Mouse (Mus musculus): ENCODE results near the gene Mtmr10.

Gene Mtmr10

DNA sequence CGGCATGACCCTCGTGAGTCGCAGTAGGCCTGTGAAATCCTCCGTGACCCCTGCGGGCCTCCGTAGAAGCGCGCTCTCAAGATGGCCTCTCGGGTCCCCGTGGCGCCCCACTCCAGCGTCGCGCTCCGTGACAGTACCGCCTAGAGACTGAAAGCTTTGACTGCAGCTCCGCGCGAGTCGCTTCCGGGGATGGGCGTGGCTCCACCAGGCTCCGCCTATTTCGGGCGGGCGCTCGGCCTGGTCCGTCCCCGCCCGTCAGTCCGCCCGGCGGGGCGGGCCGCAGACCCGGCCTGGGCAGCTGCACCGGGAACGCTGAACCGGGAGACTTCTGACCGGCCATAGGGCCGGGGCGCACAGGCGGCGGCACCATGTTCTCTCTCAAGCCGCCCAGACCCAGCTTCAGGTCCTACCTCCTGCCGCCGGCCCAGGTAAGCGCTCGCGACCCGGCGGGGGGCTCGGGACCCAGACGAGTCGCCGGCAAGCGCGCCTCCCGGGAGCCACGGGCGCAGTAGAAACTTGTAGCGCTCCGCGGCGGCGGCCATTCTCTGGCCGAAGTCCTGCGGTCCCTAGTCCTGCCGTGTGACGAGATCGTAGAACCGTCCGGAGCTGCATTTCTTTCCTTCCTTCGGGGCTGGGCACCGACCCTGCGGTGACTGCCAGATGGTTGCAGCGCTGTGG lies at the start of gene Mtmr10:
Mtmr10 (plus strand) TSS at position 240 of the 678 bp plus-strand sequence.
- in situ Hi-C loops (cut with MboI, MseI): no loop called here

- in situ Hi-C loops (cut with MboI, MseI): no loop called here
These were observed 49.7 kb upstream of the Mtmr10 start for GRCm38 (mm10) chr7:64237747-64238146.

DNA sequence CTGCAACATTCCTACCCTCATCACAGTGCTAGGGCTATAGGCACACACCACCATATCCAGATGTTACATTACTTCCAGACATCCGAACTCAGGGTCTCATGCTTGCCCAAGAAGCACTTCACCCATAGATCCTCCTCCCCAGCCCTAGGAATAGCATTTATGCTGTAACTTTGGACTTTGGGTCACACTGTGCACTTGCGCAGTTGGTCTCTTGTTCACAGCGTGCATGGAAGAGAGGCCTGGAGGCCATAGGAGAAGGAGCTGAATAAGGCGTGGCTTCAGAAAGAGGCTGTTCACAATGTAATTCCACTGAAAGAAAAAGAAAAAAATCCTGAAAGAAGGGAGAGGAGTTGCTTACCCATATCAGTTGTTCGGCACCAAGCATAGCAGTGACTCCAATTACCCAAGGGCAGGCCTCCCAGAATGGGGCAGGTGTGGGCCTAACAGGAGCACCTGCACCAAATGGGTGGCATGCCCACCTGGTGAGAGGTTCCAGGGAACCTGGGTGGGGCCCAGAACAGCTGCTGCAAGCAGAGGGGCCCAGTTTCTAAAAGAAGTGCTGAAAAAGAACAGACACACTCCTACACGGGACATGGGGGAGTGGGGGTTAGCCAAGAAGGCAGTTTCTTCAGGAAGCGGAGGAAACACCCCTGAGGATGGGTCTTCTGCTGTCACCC lies 48.9 kb upstream of the Mtmr10 start:
- in situ Hi-C loops (cut with MboI, MseI): no loop called here

DNA sequence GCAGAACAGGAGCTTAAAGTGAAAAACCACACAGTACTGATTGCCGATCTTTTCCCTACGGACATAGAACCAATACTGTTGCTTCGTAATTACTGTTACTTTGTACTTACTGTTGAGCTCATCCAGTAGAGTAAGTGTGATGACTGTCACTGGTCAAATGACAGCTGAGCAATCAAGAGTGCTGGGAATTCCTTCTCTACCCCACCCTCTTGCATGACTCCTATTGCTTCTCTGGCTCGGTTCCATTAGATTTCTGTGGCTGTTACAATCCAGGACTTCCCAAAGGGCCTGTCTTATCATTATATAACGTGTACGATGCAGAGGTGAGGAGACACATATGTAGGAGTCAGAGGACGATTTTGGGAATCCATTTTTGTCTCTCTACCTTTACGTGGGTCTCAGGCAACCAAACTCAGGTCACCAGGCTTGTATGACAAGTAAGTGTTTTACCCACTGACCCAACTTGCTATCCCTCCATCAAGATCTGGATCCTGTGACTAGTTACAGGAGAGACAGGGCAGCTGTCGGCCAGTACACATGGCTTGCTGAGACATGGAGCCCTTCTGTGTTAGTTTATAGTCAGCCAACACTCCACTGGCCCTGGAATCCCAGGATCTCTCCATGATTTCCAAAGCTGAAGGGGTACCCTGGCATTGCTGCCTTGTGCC lies 48.2 kb upstream of the Mtmr10 start:
- in situ Hi-C loops (cut with MboI, MseI): no loop called here

DNA sequence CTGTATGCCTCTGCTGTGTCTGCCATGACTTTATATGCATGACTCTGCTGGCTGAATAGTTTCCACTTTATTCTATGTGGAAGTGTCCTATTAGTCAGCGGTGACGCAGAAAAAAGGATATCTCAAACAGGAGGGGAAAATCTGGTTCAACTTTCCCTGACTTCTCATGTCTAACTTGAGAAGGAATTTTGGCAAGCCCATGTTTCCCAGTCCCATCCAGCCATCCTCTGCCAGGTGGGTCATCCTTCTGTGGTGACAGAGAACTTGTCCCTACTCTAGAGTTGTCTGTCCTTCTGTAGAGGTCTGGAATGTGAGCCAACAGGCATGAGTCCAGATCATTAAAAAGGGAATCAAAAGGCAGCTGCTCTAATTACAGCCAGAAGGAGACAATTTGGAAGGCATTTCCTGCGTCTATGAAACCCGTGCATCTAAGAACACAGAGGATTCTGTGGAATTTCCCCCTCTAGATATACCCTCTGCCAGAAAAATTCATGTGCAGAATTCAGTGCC lies 47.6 kb upstream of the Mtmr10 start:
- in situ Hi-C loops (cut with MboI, MseI): no loop called here

DNA sequence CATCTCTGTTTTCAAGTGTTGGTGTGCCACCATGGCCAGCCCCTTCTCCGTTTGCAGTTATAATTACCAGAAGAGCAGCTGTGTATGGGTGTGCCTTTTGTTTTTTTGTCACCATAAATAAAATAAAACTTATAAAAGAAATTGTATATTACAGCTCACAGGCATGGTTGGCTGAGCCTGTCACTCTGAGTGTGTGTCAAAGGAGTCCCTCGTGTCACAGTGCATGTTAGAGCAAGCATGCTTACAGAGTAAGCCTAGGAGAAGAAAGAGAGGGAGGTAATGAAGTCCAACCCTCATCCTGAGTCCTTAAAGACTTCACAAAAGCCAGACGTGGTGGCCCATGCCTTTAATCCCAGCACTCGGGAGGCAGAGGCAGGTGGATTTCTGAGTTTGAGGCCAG lies 45.0 kb upstream of the Mtmr10 start:
- in situ Hi-C loops (cut with MboI, MseI): no loop called here

- in situ Hi-C loops (cut with MboI, MseI): no loop called here
These were observed 43.1 kb upstream of the Mtmr10 start for GRCm38 (mm10) chr7:64244371-64244770.

- in situ Hi-C loops (cut with MboI, MseI): no loop called here
These were observed 40.7 kb upstream of the Mtmr10 start for GRCm38 (mm10) chr7:64246713-64247112.

- in situ Hi-C loops (cut with MboI, MseI): no loop called here
These were observed 39.1 kb upstream of the Mtmr10 start for GRCm38 (mm10) chr7:64248352-64248751.

DNA sequence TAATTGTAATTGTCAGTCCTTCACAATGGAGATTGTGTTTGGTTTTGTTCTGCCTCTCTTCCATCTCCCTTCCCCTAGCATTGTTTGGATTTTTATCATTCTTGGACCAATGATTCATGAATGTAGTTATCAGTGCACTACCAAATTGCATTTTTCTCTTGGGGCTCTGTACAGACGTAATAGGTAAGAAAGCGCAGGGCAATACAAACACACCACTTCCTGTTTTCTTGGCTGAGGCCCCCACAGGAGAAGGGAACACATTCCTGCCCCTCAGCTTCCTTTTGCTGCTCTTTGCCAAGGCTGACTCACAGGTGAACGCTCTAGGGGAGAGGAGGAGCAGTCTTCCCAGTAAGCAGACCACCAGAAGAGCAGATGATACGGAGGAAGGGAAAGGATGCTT lies 37.7 kb upstream of the Mtmr10 start:
- in situ Hi-C loops (cut with MboI, MseI): no loop called here

DNA sequence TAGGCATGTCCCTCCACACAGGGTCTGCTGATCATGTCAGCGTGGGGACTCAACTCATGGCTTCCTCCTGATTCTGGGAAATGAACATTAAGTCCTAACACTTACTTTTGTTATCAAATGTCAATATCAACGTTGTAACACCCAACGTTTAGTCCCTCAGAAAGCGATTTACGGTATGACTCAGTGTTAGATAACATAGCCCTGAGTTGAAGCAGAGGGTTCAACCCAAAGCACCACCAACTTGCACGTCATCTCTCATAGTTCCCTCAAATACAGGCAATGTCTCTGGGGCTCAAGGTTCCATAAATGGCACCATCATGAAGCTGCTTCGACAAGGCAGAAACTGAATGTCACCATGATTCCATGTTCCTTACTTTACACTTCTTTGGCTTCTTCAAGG lies 37.0 kb upstream of the Mtmr10 start:
- in situ Hi-C loops (cut with MboI, MseI): no loop called here

GRCm38 (mm10) chr7:64253736-64254135 lies 33.7 kb upstream of the Mtmr10 start:
- in situ Hi-C loops (cut with MboI, MseI): no loop called here

- in situ Hi-C loops (cut with MboI, MseI): no loop called here
These were observed 21.8 kb upstream of the Mtmr10 start for GRCm38 (mm10) chr7:64265502-64266279.

DNA sequence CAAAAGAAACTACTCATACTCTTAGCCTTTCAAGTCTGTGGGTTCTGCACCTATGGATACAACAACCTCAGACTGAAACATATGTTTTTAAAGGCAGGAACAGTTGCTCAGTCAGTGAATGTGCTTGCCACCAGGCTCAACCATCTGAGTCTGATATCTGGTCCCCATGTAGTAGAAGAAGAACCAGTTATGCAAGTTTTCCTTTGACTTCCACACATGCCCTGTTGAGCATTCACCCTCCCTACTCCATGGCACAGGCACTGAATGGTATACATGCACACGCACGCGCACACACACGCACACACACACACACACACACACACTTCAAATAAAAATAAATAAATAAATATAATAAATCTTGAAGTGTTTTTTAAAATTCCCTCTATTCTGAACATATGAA lies 20.9 kb upstream of the Mtmr10 start:
- in situ Hi-C loops (cut with MboI, MseI): no loop called here

GRCm38 (mm10) chr7:64271926-64272325 lies 15.5 kb upstream of the Mtmr10 start:
- in situ Hi-C loops (cut with MboI, MseI): no loop called here

- in situ Hi-C loops (cut with MboI, MseI): no loop called here
These were observed 11.9 kb upstream of the Mtmr10 start for GRCm38 (mm10) chr7:64275518-64275917.

DNA sequence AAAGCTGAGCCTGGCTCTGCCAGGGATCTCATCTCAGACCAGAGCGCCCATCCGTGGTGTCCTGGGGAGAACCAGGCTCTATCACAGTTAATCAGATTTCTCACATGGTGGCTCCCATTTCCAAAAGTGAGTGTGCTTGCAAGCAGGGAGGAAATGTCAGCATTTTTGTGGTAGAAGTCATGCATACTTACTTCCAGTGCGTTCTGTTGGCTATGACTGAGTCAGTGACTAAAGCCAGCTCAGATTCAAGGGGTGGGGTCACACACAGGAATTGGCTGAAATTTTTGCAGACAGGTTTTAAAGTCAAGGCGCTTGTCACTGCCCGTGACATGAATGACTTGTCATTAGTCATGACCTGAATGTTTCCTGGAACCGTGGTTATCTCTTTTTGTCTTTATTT lies 10.5 kb upstream of the Mtmr10 start:
- in situ Hi-C loops (cut with MboI, MseI): no loop called here

DNA sequence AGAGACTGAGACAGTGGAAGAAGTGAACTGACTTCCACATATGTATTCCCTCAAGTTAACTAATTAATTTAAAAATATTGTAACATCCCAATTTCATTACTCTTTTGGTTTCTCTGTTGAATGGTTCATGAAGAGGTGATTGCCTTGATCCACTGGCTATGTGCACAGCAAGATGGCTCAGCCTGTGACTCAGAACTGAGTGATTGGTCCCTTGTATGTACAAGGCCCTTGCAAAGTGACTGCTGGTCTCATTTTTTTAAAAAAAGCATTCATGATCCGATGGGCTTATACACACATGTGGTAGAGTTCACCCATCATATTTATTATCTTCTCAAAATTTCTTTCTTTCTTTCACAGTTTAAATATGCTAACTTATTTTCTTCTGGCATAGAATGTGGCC lies 8.9 kb upstream of the Mtmr10 start:
- in situ Hi-C loops (cut with MboI, MseI): no loop called here

GRCm38 (mm10) chr7:64279548-64279947 lies 7.9 kb upstream of the Mtmr10 start:
- in situ Hi-C loops (cut with MboI, MseI): no loop called here

DNA sequence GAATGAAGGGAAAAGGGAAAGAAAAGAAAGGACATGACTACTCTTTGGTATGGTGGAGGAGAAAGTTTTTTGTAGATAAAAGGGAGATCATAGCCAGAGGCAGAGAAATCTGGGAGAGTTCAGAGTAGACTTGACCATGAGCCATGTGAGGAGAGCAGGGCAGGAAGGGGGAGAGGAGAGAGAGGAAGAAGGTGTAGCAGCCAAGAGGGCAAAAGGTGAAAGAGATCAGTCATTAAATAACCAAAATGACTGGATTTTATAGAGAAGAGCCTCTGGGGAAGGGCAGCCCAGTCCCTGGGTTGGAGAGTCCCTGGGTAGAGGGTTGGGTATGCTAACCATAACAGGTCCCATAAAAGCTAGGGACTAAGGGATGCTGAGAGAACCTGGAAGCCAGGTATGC lies 887 bp upstream of the Mtmr10 start:
- in situ Hi-C loops (cut with MboI, MseI): no loop called here

GRCm38 (mm10) chr7:64289416-64289815 lies 2.0 kb downstream of the Mtmr10 start:
- in situ Hi-C loops (cut with MboI, MseI): no loop called here

DNA sequence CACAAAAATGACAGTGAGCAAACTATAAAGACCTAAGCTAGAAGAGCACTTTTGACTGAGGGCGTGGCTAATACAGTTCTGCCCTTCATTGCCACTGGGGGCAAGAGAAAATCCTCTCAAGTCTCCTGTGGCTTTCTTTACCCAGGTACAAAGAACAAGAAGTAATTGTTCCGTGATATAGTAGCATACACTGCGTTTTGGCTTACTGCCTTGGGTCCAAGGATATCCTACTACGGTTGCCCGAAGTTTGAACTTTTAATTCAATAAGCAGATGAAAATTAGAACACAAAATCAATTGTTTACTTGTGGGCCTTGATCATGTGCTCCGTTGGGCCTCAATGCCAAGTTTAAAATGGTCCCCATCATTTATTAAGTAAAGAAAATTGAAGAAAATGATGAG lies 3.0 kb downstream of the Mtmr10 start:
- in situ Hi-C loops (cut with MboI, MseI): no loop called here
